Mouse (Mus musculus): Measurements from ENCODE around the gene Aqr. TPM values are rescaled to one million over a fixed set of nuclear protein-coding genes. Genes with fewer than 3 reads are reported as not detected.
A peak's percentile ranks its signal among the peaks of the same experiment; 100 is the strongest.

Aqr gene
- polyA plus RNA-seq, 1 experiment: 18.4 TPM

DNA sequence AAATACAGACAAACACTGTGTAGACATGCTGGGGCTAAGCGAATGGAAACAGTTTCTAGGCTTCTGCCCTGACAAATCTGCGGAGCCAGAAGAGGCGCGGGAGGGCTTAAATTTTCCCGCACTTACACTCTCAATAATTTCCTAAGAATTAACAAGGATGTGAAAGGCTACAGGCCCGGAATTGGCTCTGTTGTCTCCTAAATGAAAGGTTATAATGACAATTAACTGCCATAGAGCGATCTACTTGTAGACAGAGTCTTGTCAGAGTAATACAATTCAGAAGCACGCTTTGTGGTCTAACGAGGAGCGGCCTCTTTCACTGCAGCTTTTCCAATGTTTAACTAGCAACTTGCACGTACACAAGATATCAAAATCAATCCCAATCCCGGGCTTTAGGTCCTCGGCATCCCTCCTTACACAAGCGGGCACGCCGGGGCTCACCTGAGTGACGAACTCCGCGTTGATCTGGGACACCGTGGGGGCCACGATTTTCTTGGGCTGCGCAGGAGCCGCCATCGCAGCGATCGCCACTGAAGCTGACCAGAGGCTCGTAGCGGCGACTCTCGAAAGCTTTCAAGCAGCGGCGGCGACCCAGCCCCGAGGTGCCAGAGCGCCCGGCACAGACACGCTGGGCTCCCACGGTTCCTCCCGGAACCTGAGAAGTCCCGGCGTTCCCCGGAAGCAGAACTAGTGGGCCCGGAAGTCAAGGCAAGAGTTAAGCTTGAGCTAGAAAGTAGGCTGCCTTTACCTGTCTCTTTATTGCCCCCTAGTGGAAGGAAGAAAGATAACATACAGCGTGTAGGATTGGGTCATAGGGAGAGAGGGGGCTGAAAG, 12.0 kb downstream of the Aqr start:
- Histone ChIP-seq H3ac (ENCODE audit: control insufficient read depth, insufficient read length) (peak overlapping the region; percentile 91), H3K4me3 (peak overlapping the region; percentile 86), H3K27me3 (ENCODE audit: control insufficient read depth, insufficient read depth, insufficient read length) (no peaks in the 10 kb centered on the region), H3K4me2 (ENCODE audit: low read depth) (peak overlapping the region; percentile 94), H3K36me3 (ENCODE audit: control insufficient read depth, insufficient read depth) (peaks cover 14% of the 10 kb centered on the region), H3K79me2 (ENCODE audit: control insufficient read depth, insufficient read depth) (peaks cover 30% of the 10 kb centered on the region)
- no peak for TF ChIP-seq REST (IDR thresholded peaks at IDR 0.05; ENCODE audit: insufficient read depth, insufficient read length)
- TF ChIP-seq USF1 (IDR thresholded peaks at IDR 0.05; ENCODE audit: low read depth): no peak
- TF ChIP-seq TCF12 (IDR thresholded peaks at IDR 0.05; ENCODE audit: insufficient read depth, poor library complexity, severe bottlenecking): no peak
- TF ChIP-seq CEBPB (IDR thresholded peaks at IDR 0.05; ENCODE audit: insufficient read depth, poor library complexity, severe bottlenecking): no peak
- peak; percentile 79 for TF ChIP-seq POLR2AphosphoS2 (IDR thresholded peaks at IDR 0.05; ENCODE audit: insufficient read length, low read depth)
- peak; percentile 82 for TF ChIP-seq POLR2A (IDR thresholded peaks at IDR 0.05; ENCODE audit: insufficient read length, low read depth)

- peak overlapping the region; percentile 86 for H3K4me3 ChIP-seq
- peaks cover 14% of the 10 kb centered on the region for H3K36me3 ChIP-seq (ENCODE audit: control insufficient read depth, insufficient read depth)
- peak overlapping the region; percentile 94 for H3K4me2 ChIP-seq (ENCODE audit: low read depth)
- H3ac ChIP-seq (ENCODE audit: control insufficient read depth, insufficient read length): no peak overlapping the region
- no peak for TF ChIP-seq REST (IDR thresholded peaks at IDR 0.05; ENCODE audit: insufficient read depth, insufficient read length)
- TF ChIP-seq CEBPB (IDR thresholded peaks at IDR 0.05; ENCODE audit: insufficient read depth, poor library complexity, severe bottlenecking): no peak
- no peak for TF ChIP-seq USF1 (IDR thresholded peaks at IDR 0.05; ENCODE audit: low read depth)
- no peak for TF ChIP-seq MAX (IDR thresholded peaks at IDR 0.05; ENCODE audit: low read depth)
- no peak for TF ChIP-seq MYOD1 (IDR thresholded peaks at IDR 0.05; ENCODE audit: control insufficient read depth in 1 of 3, insufficient read length in 2 of 3, low read depth in 2 of 3)
- H3K79me2 ChIP-seq (ENCODE audit: control insufficient read depth, insufficient read depth): peaks cover 34% of the 10 kb centered on the region
- H3K27me3 ChIP-seq (ENCODE audit: control insufficient read depth, insufficient read depth, insufficient read length): no peaks in the 10 kb centered on the region
These were observed 13.6 kb downstream of the Aqr start for GRCm38 (mm10) chr2:114173248-114173647.

- Histone ChIP-seq H3K4me2 (ENCODE audit: low read depth) (no peak overlapping the region), H3K79me2 (ENCODE audit: control insufficient read depth, insufficient read depth) (peaks cover 16% of the 10 kb centered on the region), H3K36me3 (ENCODE audit: control insufficient read depth, insufficient read depth) (peaks cover 32% of the 10 kb centered on the region), H3K4me3 (no peak overlapping the region), H3K27me3 (ENCODE audit: control insufficient read depth, insufficient read depth, insufficient read length) (no peaks in the 10 kb centered on the region), H3ac (ENCODE audit: control insufficient read depth, insufficient read length) (no peak overlapping the region)
- TF ChIP-seq SRF (IDR thresholded peaks at IDR 0.05; ENCODE audit: control insufficient read depth, insufficient read length, low read depth) (no peak), MYOG (IDR thresholded peaks at IDR 0.05; ENCODE audit: control insufficient read depth in 1 of 3, insufficient read depth in 1 of 3, insufficient read length in 2 of 3, low read depth in 2 of 3) (no peak), MYOD1 (IDR thresholded peaks at IDR 0.05; ENCODE audit: control insufficient read depth in 1 of 3, insufficient read length in 2 of 3, low read depth in 2 of 3) (no peak), CEBPB (IDR thresholded peaks at IDR 0.05; ENCODE audit: insufficient read depth, poor library complexity, severe bottlenecking) (no peak), MAX (IDR thresholded peaks at IDR 0.05; ENCODE audit: low read depth) (no peak), USF1 (IDR thresholded peaks at IDR 0.05; ENCODE audit: low read depth) (no peak), TCF12 (IDR thresholded peaks at IDR 0.05; ENCODE audit: insufficient read depth, poor library complexity, severe bottlenecking) (no peak)
These were observed 19.0 kb downstream of the Aqr start for GRCm38 (mm10) chr2:114167837-114168236.

- peaks cover 37% of the 10 kb centered on the region for H3K36me3 ChIP-seq (ENCODE audit: control insufficient read depth, insufficient read depth)
- H3K4me2 ChIP-seq (ENCODE audit: low read depth): no peak overlapping the region
- H3ac ChIP-seq (ENCODE audit: control insufficient read depth, insufficient read length): no peak overlapping the region
- TF ChIP-seq MAX (IDR thresholded peaks at IDR 0.05; ENCODE audit: low read depth) (no peak), POLR2AphosphoS2 (IDR thresholded peaks at IDR 0.05; ENCODE audit: insufficient read length, low read depth) (no peak), TCF3 (IDR thresholded peaks at IDR 0.05; ENCODE audit: insufficient read length, low read depth) (no peak), MYOD1 (IDR thresholded peaks at IDR 0.05; ENCODE audit: control insufficient read depth in 1 of 3, insufficient read length in 2 of 3, low read depth in 2 of 3) (peak in 2 of 3 experiments; percentile 3 to 16), TCF12 (IDR thresholded peaks at IDR 0.05; ENCODE audit: insufficient read depth, poor library complexity, severe bottlenecking) (no peak), MYOG (IDR thresholded peaks at IDR 0.05; ENCODE audit: control insufficient read depth in 1 of 3, insufficient read depth in 1 of 3, insufficient read length in 2 of 3, low read depth in 2 of 3) (peak in 1 of 3 experiments; percentile 56), SRF (IDR thresholded peaks at IDR 0.05; ENCODE audit: control insufficient read depth, insufficient read length, low read depth) (peak; percentile 68), CEBPB (IDR thresholded peaks at IDR 0.05; ENCODE audit: insufficient read depth, poor library complexity, severe bottlenecking) (no peak)
- peaks cover under 1% of the 10 kb centered on the region for H3K79me2 ChIP-seq (ENCODE audit: control insufficient read depth, insufficient read depth)
- no peaks in the 10 kb centered on the region for H3K27me3 ChIP-seq (ENCODE audit: control insufficient read depth, insufficient read depth, insufficient read length)
- no peak overlapping the region for H3K4me3 ChIP-seq
These were observed 24.8 kb downstream of the Aqr start for GRCm38 (mm10) chr2:114161978-114162377.

DNA sequence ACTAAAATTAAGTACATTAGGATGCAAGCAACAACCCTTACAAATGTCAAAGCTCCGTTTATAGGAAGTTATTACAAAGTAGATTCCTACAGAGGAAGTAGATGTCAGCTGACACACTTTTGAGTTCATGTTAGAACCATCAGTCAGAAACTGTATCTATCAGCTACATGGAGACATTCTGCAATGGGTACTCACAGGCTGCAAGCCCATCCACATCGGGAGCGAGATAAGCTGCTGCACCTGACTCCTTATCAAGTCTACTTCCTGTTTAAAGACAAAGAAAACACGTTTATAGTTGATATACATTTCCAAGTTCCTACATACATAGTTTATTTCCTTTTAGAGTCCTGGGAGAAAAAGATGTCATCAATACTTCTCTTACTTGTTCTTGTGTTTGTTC, 29.5 kb downstream of the Aqr start:
- H3K27me3 ChIP-seq (ENCODE audit: control insufficient read depth, insufficient read depth, insufficient read length): no peaks in the 10 kb centered on the region
- no peaks in the 10 kb centered on the region for H3K79me2 ChIP-seq (ENCODE audit: control insufficient read depth, insufficient read depth)
- H3K4me2 ChIP-seq (ENCODE audit: low read depth): no peak overlapping the region
- no peak for TF ChIP-seq USF1 (IDR thresholded peaks at IDR 0.05; ENCODE audit: low read depth)
- no peak for TF ChIP-seq MYOD1 (IDR thresholded peaks at IDR 0.05; ENCODE audit: control insufficient read depth in 1 of 3, insufficient read length in 2 of 3, low read depth in 2 of 3)
- TF ChIP-seq CEBPB (IDR thresholded peaks at IDR 0.05; ENCODE audit: insufficient read depth, poor library complexity, severe bottlenecking): no peak
- TF ChIP-seq E2F4 (IDR thresholded peaks at IDR 0.05; ENCODE audit: insufficient read depth): no peak
- no peak for TF ChIP-seq REST (IDR thresholded peaks at IDR 0.05; ENCODE audit: insufficient read depth, insufficient read length)
- TF ChIP-seq TCF3 (IDR thresholded peaks at IDR 0.05; ENCODE audit: insufficient read length, low read depth): no peak
- no peak for TF ChIP-seq POLR2A (IDR thresholded peaks at IDR 0.05; ENCODE audit: insufficient read length, low read depth)
- TF ChIP-seq SRF (IDR thresholded peaks at IDR 0.05; ENCODE audit: control insufficient read depth, insufficient read length, low read depth): no peak
- H3K36me3 ChIP-seq (ENCODE audit: control insufficient read depth, insufficient read depth): peaks cover 49% of the 10 kb centered on the region
- no peak overlapping the region for H3K4me3 ChIP-seq
- H3ac ChIP-seq (ENCODE audit: control insufficient read depth, insufficient read length): no peak overlapping the region

All from myocyte (in vitro differentiated cells).